Mouse (Mus musculus) hindbrain, embryonic 13.5 days (tissue): ENCODE measurements around the gene Zdbf2. TPM values are rescaled to one million over a fixed set of nuclear protein-coding genes. Genes with fewer than 3 reads are reported as not detected.
A peak's percentile ranks its signal among the peaks of the same experiment; 100 is the strongest.

Source experiments
- ATAC-seq: fragments of 200-750 bp; cut with Nextera tagmentation; 2 replicates; pipeline ENCODE4 v1.8.0; 2017; ENCODE audit warnings: moderate TSS enrichment; ENCODE audit not compliant: low FRiP score
- H3K27ac ChIP-seq: fragments of 300-500 bp; sonication (generic); 2 replicates; pipeline ENCODE4 v1.5.1; 2015; ENCODE audit warnings: inconsistent platforms, mild to moderate bottlenecking, moderate library complexity
- H3K27me3 ChIP-seq: fragments of 300-500 bp; sonication (generic); 2 replicates; pipeline ENCODE4 v1.6.1; 2015; ENCODE audit warnings: mild to moderate bottlenecking, inconsistent platforms
- H3K36me3 ChIP-seq: fragments of 300-500 bp; sonication (generic); 2 replicates; pipeline ENCODE4 v1.6.1; 2015; ENCODE audit warnings: mild to moderate bottlenecking, inconsistent platforms
- H3K4me1 ChIP-seq: fragments of 300-500 bp; sonication (generic); replicated peaks from 2 replicates; pipeline ENCODE4 v1.6.1; 2015; ENCODE audit warnings: inconsistent platforms
- H3K4me2 ChIP-seq: fragments of 300-500 bp; sonication (generic); 2 replicates; pipeline ENCODE4 v1.6.1; 2015; ENCODE audit warnings: inconsistent platforms, mild to moderate bottlenecking, moderate library complexity
- H3K4me3 ChIP-seq: fragments of 300-500 bp; sonication (generic); 2 replicates; pipeline ENCODE4 v1.5.1; 2015; ENCODE audit warnings: mild to moderate bottlenecking, inconsistent platforms
- H3K9ac ChIP-seq: fragments of 300-500 bp; sonication (generic); 2 replicates; pipeline ENCODE4 v1.6.1; 2015; ENCODE audit warnings: mild to moderate bottlenecking, inconsistent platforms
- H3K9me3 ChIP-seq: fragments of 300-500 bp; sonication (generic); 2 replicates; pipeline ENCODE4 v1.6.1; 2016; ENCODE audit warnings: inconsistent platforms
- WGBS: fragments of 180-500 bp; shearing (Covaris S2); methylation state at CpG from one replicate; pipeline ENCODE4 v1.1.7; 2015; 5-methylcytosine and 5-hydroxymethylcytosine counted together
- polyA plus RNA-seq: library from polyadenylated mRNA; unstranded; fragments of >200 nt; fragmentation: Nextera tagmentation; extraction: Ambion mirVana; gene quantifications from 2 replicates; pipeline ENCODE4 v1.2.1, GENCODE M21; 2015

Zdbf2 gene
- polyA plus RNA-seq, 1 experiment from 2014 or later = 34.9 TPM

DNA sequence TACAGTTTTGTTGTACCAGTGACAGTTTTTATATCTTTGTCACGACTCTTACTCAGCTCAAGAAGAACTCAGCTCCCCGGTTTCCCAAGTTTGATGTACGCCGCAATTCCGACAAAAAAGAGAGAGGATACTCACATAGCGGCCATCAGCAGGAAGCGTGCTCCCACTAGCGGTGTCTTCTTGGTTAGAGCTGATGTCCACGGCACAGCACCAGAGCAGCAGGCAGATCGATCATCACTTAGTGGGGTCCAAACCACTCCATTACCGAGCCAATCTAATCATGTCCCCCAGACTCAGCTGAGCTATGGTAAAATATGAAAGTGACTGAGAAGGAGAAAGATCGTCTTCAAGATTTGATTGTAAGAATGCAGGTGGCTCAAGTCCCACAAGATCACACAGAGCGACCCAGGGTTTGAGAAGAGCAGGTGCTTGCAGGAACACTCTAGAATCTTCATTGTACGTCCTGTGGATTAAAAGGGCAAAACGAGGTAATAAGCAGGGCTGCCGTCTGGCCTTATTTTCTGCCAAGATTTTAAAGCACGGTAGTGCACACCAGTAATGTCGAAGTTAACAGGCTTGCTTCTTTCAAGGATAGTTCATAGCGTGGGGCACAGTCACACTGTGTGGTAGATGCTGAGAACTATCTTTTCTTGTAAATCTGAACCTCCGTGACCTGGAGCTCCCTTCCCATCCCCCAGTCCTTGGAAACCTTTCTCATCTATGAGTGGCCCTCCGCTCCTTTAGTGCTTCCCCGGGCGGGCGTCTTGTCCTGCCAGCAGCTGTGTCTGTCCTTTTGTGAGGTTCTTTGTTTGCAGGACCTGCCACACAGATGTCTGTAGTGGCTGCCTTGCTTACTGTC, 20.5 kb upstream of the Zdbf2 start:
- ATAC-seq = no peak
- Histone ChIP-seq H3K9me3 (no peaks in the 10 kb centered on the region), H3K4me1 (peaks cover 38% of the 10 kb centered on the region), H3K9ac (no peak overlapping the region; the same call in 1 of the 2 replicates), H3K4me2 (no peak overlapping the region), H3K27ac (peak overlapping the region; percentile 12; the same call in 1 of the 2 replicates), H3K36me3 (no peaks in the 10 kb centered on the region), H3K27me3 (peaks cover 98% of the 10 kb centered on the region), H3K4me3 (no peak overlapping the region)
- WGBS = 27% methylated on average over 24 of the region's 24 CpGs

DNA sequence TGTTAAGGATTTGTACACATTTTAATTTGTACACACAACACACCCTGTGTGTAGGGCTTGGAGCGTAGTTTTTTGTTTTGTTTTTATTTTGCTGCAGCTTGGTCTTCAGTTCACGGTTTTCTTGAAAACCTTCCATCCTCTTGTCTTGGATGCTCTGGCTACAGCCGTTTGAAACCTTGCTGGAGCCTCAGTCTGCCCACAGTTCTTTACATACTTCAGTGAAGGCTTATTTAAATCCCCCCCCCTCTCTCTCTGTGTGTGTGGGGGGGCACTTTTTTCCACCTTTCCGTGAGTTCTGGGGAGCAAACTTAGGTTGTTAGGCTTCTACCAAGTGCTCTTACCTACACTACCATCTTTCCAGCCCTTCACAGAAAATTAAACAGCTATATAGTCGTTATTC, 19.8 kb upstream of the Zdbf2 start:
- Histone ChIP-seq H3K27me3 (peaks cover 97% of the 10 kb centered on the region), H3K9ac (no peak overlapping the region), H3K4me2 (no peak overlapping the region), H3K9me3 (no peaks in the 10 kb centered on the region), H3K36me3 (no peaks in the 10 kb centered on the region), H3K4me3 (no peak overlapping the region), H3K4me1 (peaks cover 31% of the 10 kb centered on the region), H3K27ac (peak overlapping the region; percentile 12; the same call in 1 of the 2 replicates)
- 19% methylated on average over 5 of the region's 5 CpGs for WGBS
- ATAC-seq = no peak

DNA sequence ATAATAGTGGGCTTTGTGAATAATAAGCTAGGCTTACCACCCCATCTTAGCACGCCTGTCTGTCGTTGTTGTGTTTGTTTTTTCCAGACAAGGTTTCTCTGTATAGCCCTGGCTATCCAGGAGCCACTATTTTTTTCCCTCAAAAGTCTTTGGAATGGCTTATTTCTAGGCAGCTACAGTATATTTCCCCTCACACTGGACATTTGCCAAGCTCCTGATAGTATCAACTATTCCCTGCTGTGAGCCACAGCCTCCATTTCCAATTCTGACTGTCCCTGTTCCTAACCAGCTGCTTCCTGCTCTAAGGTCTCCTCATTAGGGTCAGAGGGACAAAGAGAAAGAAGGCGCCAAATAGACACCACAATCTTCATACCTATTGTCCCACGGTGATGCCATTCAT, 18.0 kb upstream of the Zdbf2 start:
- H3K4me3 ChIP-seq = no peak overlapping the region
- peak overlapping the region; percentile 89 for H3K27ac ChIP-seq
- no peak overlapping the region for H3K9ac ChIP-seq
- H3K4me2 ChIP-seq = no peak overlapping the region
- H3K36me3 ChIP-seq = no peaks in the 10 kb centered on the region
- H3K27me3 ChIP-seq = peaks cover 93% of the 10 kb centered on the region
- WGBS = 14% methylated on average over 4 of the region's 4 CpGs
- no peak for ATAC-seq
- H3K9me3 ChIP-seq = no peaks in the 10 kb centered on the region
- H3K4me1 ChIP-seq = peaks cover 30% of the 10 kb centered on the region

DNA sequence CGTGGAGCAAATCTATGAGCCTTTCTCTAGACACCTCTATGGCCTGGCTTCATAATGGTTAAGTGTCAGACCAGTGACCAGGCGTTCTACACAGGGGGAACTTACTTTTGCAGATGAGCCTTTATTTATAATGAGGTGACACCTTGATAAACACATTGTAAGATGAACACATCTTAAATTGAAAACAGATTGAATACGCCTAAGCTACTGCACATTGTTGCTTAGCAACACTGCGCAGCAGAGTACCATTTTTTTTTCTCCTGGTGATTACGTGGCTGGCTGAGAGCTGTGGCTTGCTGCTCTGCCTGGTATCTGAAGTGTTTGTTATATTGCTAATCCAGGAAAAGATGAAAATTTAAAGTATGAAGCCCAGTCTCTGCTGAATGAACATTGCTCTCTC, 17.0 kb upstream of the Zdbf2 start:
- H3K36me3 ChIP-seq = no peaks in the 10 kb centered on the region
- no peak overlapping the region for H3K9ac ChIP-seq
- no peak overlapping the region for H3K4me2 ChIP-seq
- peaks cover 93% of the 10 kb centered on the region for H3K27me3 ChIP-seq
- WGBS = 12% methylated on average over 5 of the region's 5 CpGs
- H3K4me1 ChIP-seq = peaks cover 30% of the 10 kb centered on the region
- no peaks in the 10 kb centered on the region for H3K9me3 ChIP-seq
- peak; percentile 70; the same call in 1 of the 2 replicates for ATAC-seq
- H3K27ac ChIP-seq = peak overlapping the region; percentile 89
- H3K4me3 ChIP-seq = no peak overlapping the region

DNA sequence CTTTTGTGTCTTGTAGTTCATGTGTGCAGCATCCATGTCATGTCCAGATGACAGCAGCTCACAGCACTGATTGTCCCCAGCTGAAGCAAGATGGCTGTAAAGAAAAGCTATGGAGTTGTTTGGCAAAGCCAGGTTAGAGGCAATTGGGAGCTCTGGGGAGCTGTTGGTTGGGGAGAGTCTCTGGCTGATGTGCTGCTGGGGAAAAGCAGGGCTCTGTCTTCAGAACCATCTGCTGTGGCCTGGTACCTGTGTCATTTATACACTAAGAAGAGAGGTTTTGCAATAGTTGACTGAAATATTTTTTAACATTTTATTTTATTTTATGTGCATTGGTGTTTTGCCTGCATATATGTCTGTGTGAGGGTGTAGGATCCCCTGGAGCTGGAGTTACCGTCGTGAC, 14.6 kb upstream of the Zdbf2 start:
- H3K9ac ChIP-seq = no peak overlapping the region
- H3K36me3 ChIP-seq = no peaks in the 10 kb centered on the region
- peaks cover 21% of the 10 kb centered on the region for H3K4me1 ChIP-seq
- no peak overlapping the region for H3K4me3 ChIP-seq
- WGBS = 38% methylated on average over 2 of the region's 2 CpGs
- H3K27me3 ChIP-seq = peaks cover 86% of the 10 kb centered on the region
- no peak overlapping the region for H3K4me2 ChIP-seq
- ATAC-seq = no peak
- no peaks in the 10 kb centered on the region for H3K9me3 ChIP-seq
- H3K27ac ChIP-seq = no peak overlapping the region

DNA sequence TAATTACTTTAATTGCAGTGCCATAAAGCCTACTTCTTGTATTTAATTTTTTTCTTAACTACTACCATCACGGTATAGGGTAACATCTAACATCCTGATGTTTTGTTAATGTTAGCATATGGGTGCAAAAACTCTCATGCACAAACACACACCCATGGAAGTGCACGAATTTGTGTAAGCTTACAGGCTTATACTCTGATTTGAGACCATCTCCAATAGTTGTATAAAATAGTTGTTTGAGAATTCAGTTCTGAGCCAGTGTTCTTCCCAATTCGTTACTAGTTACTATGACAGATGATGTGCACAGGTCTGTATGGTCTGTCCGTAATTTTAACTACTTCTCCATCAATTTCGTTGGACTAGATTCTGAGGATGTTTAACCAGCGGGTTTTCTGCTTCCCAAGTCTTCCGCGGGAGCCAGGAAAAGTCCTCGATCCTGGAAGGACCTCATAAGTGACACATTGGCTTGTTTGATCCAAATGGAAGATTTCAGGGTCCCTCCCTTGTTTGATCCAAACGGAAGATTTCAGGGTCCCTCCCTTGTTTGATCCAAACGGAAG, 13.7 kb upstream of the Zdbf2 start:
- Histone ChIP-seq H3K4me2 (no peak overlapping the region), H3K36me3 (no peaks in the 10 kb centered on the region), H3K9me3 (no peaks in the 10 kb centered on the region), H3K27ac (no peak overlapping the region), H3K9ac (no peak overlapping the region), H3K4me3 (no peak overlapping the region), H3K4me1 (peaks cover 21% of the 10 kb centered on the region), H3K27me3 (peaks cover 88% of the 10 kb centered on the region)
- no peak for ATAC-seq
- 54% methylated on average over 11 of the region's 11 CpGs for WGBS

DNA sequence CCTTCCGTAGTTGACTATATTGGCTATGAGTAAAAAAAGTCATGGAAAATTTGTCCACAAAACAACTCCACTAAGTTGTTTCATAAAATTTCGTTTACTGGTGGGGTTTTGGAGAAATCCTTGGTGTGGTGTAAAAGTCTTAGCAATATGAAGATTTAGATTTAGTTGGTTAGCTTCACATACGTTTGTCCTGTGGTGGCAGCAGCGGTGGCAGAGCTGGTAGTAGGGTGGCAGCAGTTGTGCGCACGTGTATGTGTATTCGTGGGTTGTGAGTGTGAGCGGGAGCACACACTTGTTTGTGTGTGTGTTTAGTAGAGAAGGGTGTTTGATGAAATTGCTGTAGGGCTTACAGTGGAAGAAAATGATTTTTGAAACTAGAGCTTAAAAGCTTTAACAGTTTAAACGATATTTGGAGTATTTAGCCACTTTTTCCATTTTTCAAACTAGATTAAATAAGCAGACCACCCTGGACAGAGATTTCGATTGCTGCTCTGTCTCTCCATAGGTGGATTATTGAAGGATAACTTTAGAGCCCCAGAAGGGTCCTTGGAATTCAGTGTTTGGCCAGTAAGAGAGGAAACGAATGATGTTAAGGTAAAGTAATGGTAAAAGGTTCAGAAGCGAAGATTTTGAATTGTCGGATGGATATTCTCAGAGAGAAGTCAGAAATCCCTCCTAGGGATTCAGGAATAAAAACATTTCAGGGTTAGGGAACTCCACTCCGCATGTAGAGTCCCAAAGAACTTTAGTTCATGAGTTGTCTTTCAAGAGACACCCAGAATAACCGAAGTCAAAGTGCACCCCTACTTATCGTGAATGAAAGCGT, 12.9 kb upstream of the Zdbf2 start:
- Histone ChIP-seq H3K4me3 (no peak overlapping the region), H3K27ac (no peak overlapping the region), H3K27me3 (peaks cover 87% of the 10 kb centered on the region), H3K9ac (no peak overlapping the region), H3K36me3 (no peaks in the 10 kb centered on the region), H3K4me1 (peaks cover 18% of the 10 kb centered on the region), H3K9me3 (no peaks in the 10 kb centered on the region), H3K4me2 (no peak overlapping the region)
- 47% methylated on average over 17 of the region's 17 CpGs for WGBS
- ATAC-seq = no peak

DNA sequence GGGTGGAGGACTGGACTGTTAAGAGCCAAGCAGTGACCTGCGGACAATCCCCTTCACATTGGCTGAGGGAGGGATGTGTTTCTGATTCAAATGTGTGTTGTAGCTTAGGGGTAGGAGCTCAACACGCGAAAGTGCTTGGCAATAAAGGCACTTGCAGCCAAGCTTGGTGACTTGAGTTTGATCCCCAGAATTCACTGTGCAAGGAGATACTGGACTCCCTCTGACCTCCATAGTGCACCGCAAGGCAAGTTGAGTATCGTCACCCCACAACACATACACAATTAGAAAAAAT, 12.4 kb upstream of the Zdbf2 start:
- H3K4me3 ChIP-seq = no peak overlapping the region
- H3K36me3 ChIP-seq = no peaks in the 10 kb centered on the region
- WGBS = 43% methylated on average over 5 of the region's 5 CpGs
- no peak for ATAC-seq
- peaks cover 85% of the 10 kb centered on the region for H3K27me3 ChIP-seq
- peaks cover 13% of the 10 kb centered on the region for H3K4me1 ChIP-seq
- H3K9ac ChIP-seq = no peak overlapping the region
- H3K9me3 ChIP-seq = no peaks in the 10 kb centered on the region
- no peak overlapping the region for H3K4me2 ChIP-seq
- no peak overlapping the region for H3K27ac ChIP-seq

DNA sequence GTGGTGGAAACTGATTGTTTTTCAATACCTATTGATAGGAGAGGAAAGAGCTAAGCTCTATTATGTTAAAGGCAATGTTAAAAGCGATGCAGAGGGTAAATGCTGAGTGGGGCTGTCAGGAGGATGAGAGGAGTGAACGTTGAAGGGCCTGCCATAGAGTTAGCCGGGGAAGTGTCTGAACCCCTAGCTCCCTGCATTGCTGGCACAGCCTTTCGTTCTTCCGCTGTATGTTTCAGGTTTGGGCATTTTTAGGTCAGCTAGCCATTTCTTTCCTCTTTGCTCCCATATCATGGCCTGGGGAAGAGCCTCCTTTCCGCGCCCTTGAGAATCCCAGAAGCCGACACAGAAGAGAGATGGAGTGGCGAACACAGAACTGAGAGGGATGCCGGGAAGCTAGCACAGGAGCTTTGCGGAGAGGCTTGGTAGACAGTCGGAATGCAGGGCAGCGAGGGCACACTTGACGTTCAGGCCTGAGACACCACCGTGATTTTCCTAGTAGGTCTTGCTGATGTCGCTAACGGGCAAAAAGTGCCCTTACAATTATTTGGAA, 11.9 kb upstream of the Zdbf2 start:
- ATAC-seq = no peak
- 43% methylated on average over 17 of the region's 17 CpGs for WGBS
- H3K9ac ChIP-seq = no peak overlapping the region
- peaks cover 85% of the 10 kb centered on the region for H3K27me3 ChIP-seq
- no peak overlapping the region for H3K4me2 ChIP-seq
- H3K36me3 ChIP-seq = no peaks in the 10 kb centered on the region
- no peaks in the 10 kb centered on the region for H3K9me3 ChIP-seq
- peaks cover 8% of the 10 kb centered on the region for H3K4me1 ChIP-seq
- no peak overlapping the region for H3K27ac ChIP-seq
- H3K4me3 ChIP-seq = no peak overlapping the region

DNA sequence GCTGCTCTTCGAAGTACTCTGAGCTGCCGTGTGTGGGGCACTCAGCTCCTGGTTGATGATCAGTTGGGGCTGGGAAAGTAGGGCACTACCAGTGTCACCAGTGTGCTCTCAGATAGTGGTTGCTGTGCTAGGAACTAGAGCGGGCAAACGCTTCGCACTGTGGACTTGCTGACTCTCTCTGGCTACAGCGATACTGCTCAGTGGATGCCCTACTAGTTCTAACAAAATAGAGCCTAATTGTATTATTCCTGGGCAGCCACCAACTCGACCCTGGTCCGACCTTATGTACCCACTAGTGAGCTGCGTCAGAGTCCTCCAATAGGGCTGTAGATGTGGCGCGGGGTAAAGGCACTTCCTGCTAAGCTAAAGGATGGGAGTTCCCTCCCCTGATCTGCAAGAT, 9.4 kb upstream of the Zdbf2 start:
- Histone ChIP-seq H3K27me3 (peaks cover 81% of the 10 kb centered on the region), H3K9ac (no peak overlapping the region), H3K9me3 (no peaks in the 10 kb centered on the region), H3K27ac (no peak overlapping the region), H3K4me3 (no peak overlapping the region), H3K4me2 (no peak overlapping the region), H3K36me3 (no peaks in the 10 kb centered on the region), H3K4me1 (no peaks in the 10 kb centered on the region)
- no peak for ATAC-seq
- WGBS = 32% methylated on average over 11 of the region's 11 CpGs

DNA sequence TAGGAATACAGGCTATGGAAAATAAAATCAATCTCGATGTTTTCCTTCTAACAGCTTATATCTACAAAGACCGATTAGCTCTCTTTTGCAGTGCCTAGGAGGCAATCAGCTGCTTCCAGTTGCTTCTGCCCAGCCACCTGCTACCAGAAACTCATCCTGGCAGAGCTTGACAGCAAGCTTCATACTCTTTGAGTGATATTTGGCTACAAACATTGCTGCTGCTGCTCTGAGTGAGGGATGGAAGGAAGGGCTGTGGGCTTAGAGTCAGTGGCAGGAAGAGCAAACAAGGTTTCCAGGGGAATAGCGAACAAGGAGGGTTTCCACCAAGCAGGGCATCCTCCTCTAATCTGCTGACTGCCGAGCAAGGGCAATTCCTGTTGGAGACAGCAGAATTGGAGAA, 7.6 kb upstream of the Zdbf2 start:
- H3K4me1 ChIP-seq = no peaks in the 10 kb centered on the region
- H3K27me3 ChIP-seq = peaks cover 85% of the 10 kb centered on the region
- H3K4me3 ChIP-seq = no peak overlapping the region
- 37% methylated on average over 4 of the region's 4 CpGs for WGBS
- no peak overlapping the region for H3K9ac ChIP-seq
- no peak for ATAC-seq
- no peak overlapping the region for H3K27ac ChIP-seq
- H3K9me3 ChIP-seq = no peaks in the 10 kb centered on the region
- H3K4me2 ChIP-seq = no peak overlapping the region
- no peaks in the 10 kb centered on the region for H3K36me3 ChIP-seq

DNA sequence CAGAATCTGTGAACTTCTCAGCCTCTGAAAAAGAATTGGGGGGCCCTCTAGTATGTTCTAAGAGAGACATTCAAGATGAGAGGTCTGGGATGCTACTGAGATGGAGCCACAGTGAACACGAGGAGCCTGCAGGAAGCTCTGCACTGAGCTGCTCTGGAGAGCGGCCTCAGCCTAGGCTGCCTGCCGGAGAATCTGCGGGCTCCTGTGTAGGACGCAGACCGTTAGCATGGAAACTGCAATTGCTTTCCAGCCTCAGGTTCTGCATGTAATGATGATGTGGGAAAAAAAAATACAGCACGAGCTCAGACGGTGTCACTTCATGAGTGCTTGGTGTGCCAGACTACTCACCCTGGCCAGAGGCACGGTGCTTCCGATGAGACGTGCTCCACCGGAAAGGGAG, 6.9 kb upstream of the Zdbf2 start:
- Histone ChIP-seq H3K4me2 (no peak overlapping the region), H3K27me3 (peaks cover 85% of the 10 kb centered on the region), H3K9me3 (no peaks in the 10 kb centered on the region), H3K4me3 (no peak overlapping the region), H3K27ac (no peak overlapping the region), H3K36me3 (no peaks in the 10 kb centered on the region), H3K4me1 (no peaks in the 10 kb centered on the region), H3K9ac (no peak overlapping the region)
- 38% methylated on average over 12 of the region's 12 CpGs for WGBS
- no peak for ATAC-seq
